Mouse (Mus musculus) G1E (cell line): ENCODE measurements around the gene Ndufa12.

ENCODE experiments used
- CTCF ChIP-seq: IDR thresholded peaks from 2 replicates; pipeline ENCODE4 v1.5.1; 2012; ENCODE audit warnings: low read depth, low read length, inconsistent platforms, mixed read lengths
- GATA1 ChIP-seq: IDR thresholded peaks from 2 replicates; pipeline ENCODE4 v1.6.1; 2012; ENCODE audit warnings: borderline replicate concordance, low read length, inconsistent platforms, mixed read lengths
- POLR2AphosphoS5 ChIP-seq: IDR thresholded peaks from 2 replicates; pipeline ENCODE4 v1.6.1; 2012; ENCODE audit warnings: low read depth, low read length, inconsistent platforms; ENCODE audit not compliant: insufficient replicate concordance

DNA sequence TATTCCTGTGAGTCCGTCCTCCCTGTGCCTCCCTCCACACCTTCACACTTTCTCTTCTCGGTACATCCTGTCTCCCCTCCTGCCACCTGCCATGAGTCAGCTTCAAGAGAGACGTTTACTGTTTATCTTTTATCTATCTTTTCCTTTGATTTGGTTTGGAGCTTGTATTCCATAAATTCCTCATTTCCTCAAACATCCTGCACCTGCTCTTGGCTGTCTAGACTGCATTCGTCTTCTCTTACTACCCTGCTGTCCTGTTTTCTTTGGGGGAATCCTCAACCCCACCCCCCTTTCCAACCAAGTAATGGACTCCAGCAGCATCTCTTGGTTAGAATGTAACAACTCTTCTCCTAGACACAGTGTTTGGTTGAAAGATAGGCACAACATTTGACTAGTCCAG is 36.7 kb downstream of the Ndufa12 start:
- no peak for TF ChIP-seq POLR2AphosphoS5
- no peak for TF ChIP-seq CTCF
- no peak for TF ChIP-seq GATA1
